Mouse (Mus musculus) testis, adult 2 months (tissue): ENCODE measurements around the gene Flt1. TPM values are rescaled to one million over a fixed set of nuclear protein-coding genes. Genes with fewer than 3 reads are reported as not detected.

Experiments used
- H3K27ac ChIP-seq: fragments of 200-500 bp; 2 replicates; pipeline ENCODE4 v1.5.1; 2012; ENCODE audit warnings: low read depth, low read length; ENCODE audit not compliant: control insufficient read depth, insufficient read depth
- H3K27me3 ChIP-seq: fragments of 200-500 bp; 2 replicates; pipeline ENCODE4 v1.6.1; 2012; ENCODE audit warnings: mild to moderate bottlenecking, low read length, moderate library complexity; ENCODE audit not compliant: control insufficient read depth, insufficient read depth
- H3K36me3 ChIP-seq: fragments of 200-500 bp; 2 replicates; pipeline ENCODE4 v1.6.1; 2012; ENCODE audit warnings: mild to moderate bottlenecking, low read length; ENCODE audit not compliant: control insufficient read depth, insufficient read depth
- H3K4me1 ChIP-seq: fragments of 200-500 bp; 2 replicates; pipeline ENCODE4 v1.6.1; 2012; ENCODE audit warnings: low read length; ENCODE audit not compliant: control insufficient read depth, insufficient read depth
- H3K4me3 ChIP-seq: fragments of 200-500 bp; 2 replicates; pipeline ENCODE4 v1.5.1; 2012; ENCODE audit warnings: low read depth, mild to moderate bottlenecking, low read length, moderate library complexity, mixed read lengths; ENCODE audit not compliant: control insufficient read depth
- CTCF ChIP-seq: fragments of 200-500 bp; IDR thresholded peaks from 2 replicates; pipeline ENCODE4 v1.5.1; 2012; ENCODE audit warnings: low read depth, mild to moderate bottlenecking, inconsistent platforms, low read length, moderate library complexity; ENCODE audit not compliant: control insufficient read depth, insufficient read depth, insufficient replicate concordance
- POLR2A ChIP-seq: fragments of 200-500 bp; IDR thresholded peaks from 2 replicates; pipeline ENCODE4 v1.6.1; 2012; ENCODE audit warnings: low read depth, mild to moderate bottlenecking, inconsistent platforms, low read length, moderate library complexity; ENCODE audit not compliant: control insufficient read depth
- polyA plus RNA-seq: library from polyadenylated mRNA; depleted of rRNA; stranded (reverse); fragments of >200 nt; gene quantifications from 2 replicates; pipeline ENCODE4 v1.2.3, GENCODE M21; 2012

Flt1 gene
- polyA plus RNA-seq, 1 experiment, result 1.1 TPM

GRCm38 (mm10) chr5:147742468-147743111, 16.8 kb upstream of the Flt1 start:
- no peak overlapping the region for H3K27ac ChIP-seq
- no peaks in the 10 kb centered on the region; the same call in 1 of the 2 replicates for H3K4me1 ChIP-seq
- H3K4me3 ChIP-seq, result no peak overlapping the region
- no peaks in the 10 kb centered on the region for H3K36me3 ChIP-seq
- H3K27me3 ChIP-seq, result no peaks in the 10 kb centered on the region
- no peak for TF ChIP-seq POLR2A
- no peak for TF ChIP-seq CTCF

GRCm38 (mm10) chr5:147736766-147737280, 11.0 kb upstream of the Flt1 start:
- Histone ChIP-seq H3K27me3 (no peaks in the 10 kb centered on the region), H3K36me3 (no peaks in the 10 kb centered on the region), H3K27ac (no peak overlapping the region), H3K4me3 (no peak overlapping the region), H3K4me1 (no peaks in the 10 kb centered on the region)
- no peak for TF ChIP-seq CTCF
- no peak for TF ChIP-seq POLR2A

- TF ChIP-seq CTCF, result peak; percentile 51; the same call in 1 of the 2 replicates
- TF ChIP-seq POLR2A, result no peak
- no peak overlapping the region for H3K27ac ChIP-seq
These were observed 7.9 kb upstream of the Flt1 start for GRCm38 (mm10) chr5:147733682-147734081.

GRCm38 (mm10) chr5:147732926-147733325, 7.1 kb upstream of the Flt1 start:
- no peaks in the 10 kb centered on the region for H3K36me3 ChIP-seq
- no peaks in the 10 kb centered on the region for H3K4me1 ChIP-seq
- H3K4me3 ChIP-seq, result no peak overlapping the region
- no peak for TF ChIP-seq CTCF
- no peak for TF ChIP-seq POLR2A
- H3K27me3 ChIP-seq, result no peaks in the 10 kb centered on the region
- no peak overlapping the region for H3K27ac ChIP-seq

More at GRCm38 (mm10) chr5:147733682-147734081, 7.9 kb upstream of the Flt1 start:
- no peaks in the 10 kb centered on the region for H3K4me1 ChIP-seq
- no peaks in the 10 kb centered on the region for H3K27me3 ChIP-seq
- H3K4me3 ChIP-seq, result no peak overlapping the region
- H3K36me3 ChIP-seq, result no peaks in the 10 kb centered on the region

DNA sequence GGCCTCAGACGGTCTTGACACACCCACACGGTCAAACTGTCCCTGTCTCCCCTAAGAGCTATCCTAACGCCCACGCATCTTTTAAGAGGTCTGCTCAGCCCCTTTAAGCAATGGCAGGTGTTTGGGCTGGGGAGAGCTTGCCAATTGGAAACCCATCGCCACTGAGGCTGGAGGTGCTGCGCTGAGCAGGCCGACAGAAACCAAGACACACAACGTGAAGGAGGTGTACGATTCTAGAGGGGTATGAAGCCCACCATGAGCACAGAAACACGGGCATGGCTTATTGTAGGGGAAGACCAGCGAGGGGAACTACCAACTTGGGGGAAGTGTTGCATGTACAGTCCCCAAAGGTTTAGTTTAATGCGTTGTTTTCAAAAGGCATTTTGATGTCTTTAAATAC, 1.7 kb upstream of the Flt1 start:
- Histone ChIP-seq H3K4me1 (peaks cover 10% of the 10 kb centered on the region), H3K27ac (no peak overlapping the region), H3K36me3 (no peaks in the 10 kb centered on the region), H3K27me3 (peaks cover 2% of the 10 kb centered on the region; the same call in 1 of the 2 replicates), H3K4me3 (no peak overlapping the region)
- TF ChIP-seq POLR2A (no peak), CTCF (no peak)

DNA sequence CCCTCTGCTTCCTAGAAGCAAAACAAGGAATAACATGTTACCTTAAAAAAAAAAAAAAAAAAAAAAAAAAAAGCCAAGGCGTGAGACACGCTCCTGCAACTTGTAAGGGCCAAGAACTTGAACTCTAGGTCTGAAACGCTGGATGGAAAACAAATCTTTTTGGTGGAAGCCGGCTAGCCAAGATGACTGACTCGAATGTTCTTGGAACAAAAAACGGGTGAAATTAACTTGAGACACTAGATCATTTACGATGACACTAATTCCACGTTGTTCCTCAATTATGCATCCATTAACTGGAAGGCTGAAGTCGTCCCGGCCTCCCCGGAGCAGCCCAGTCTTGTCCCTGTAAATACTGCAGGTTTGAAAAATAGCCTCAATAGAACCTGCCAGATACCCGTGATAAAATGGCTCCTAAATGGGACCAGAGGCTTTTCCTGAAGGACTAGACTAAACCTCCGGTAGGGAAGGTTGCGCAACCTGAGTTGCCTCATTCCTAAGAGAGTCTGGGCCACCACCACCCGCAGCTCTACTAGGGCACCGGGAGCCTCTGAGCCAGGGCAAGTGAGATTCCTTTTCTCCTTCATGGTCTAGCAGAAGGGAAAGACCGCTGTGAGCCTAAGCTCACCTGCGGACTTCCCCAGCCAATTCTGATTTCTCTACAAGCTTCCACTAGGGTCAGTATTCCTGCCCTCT, 1.0 kb upstream of the Flt1 start:
- H3K27ac ChIP-seq, result no peak overlapping the region
- H3K27me3 ChIP-seq, result peaks cover 2% of the 10 kb centered on the region; the same call in 1 of the 2 replicates
- H3K4me3 ChIP-seq, result no peak overlapping the region; the same call in 1 of the 2 replicates
- H3K4me1 ChIP-seq, result peaks cover 10% of the 10 kb centered on the region
- no peak for TF ChIP-seq CTCF
- TF ChIP-seq POLR2A, result no peak
- H3K36me3 ChIP-seq, result no peaks in the 10 kb centered on the region

- Histone ChIP-seq H3K4me1 (peaks cover 10% of the 10 kb centered on the region), H3K27ac (no peak overlapping the region)
- TF ChIP-seq CTCF (no peak), POLR2A (no peak)
These were observed 623 bp downstream of the Flt1 start for GRCm38 (mm10) chr5:147724945-147725830.

More at GRCm38 (mm10) chr5:147724945-147725830, 623 bp downstream of the Flt1 start:
- Histone ChIP-seq H3K36me3 (no peaks in the 10 kb centered on the region), H3K27me3 (peaks cover 2% of the 10 kb centered on the region; the same call in 1 of the 2 replicates), H3K4me3 (peak overlapping the region; percentile 24)
